Mouse (Mus musculus): ENCODE results near the gene Tshz3.

Tshz3 gene

GRCm38 (mm10) chr7:36697856-36698588 is at the start of gene Tshz3:
Gene Tshz3, plus strand, starts transcription at chr7:36698118.
- DNase-seq = peak; percentile 61

GRCm38 (mm10) chr7:36655931-36656330 is 42.0 kb upstream of the Tshz3 start:
- no peak for DNase-seq

GRCm38 (mm10) chr7:36656401-36656800 is 41.5 kb upstream of the Tshz3 start:
- DNase-seq = no peak

GRCm38 (mm10) chr7:36658331-36658730 is 39.6 kb upstream of the Tshz3 start:
- no peak for DNase-seq

GRCm38 (mm10) chr7:36659265-36659664 is 38.7 kb upstream of the Tshz3 start:
- DNase-seq = no peak

- DNase-seq = no peak
These were observed 37.3 kb upstream of the Tshz3 start for GRCm38 (mm10) chr7:36660654-36661053.

GRCm38 (mm10) chr7:36663431-36663830 is 34.5 kb upstream of the Tshz3 start:
- no peak for DNase-seq

- no peak for DNase-seq
These were observed 30.2 kb upstream of the Tshz3 start for GRCm38 (mm10) chr7:36667767-36668166.

GRCm38 (mm10) chr7:36678031-36678430 is 19.9 kb upstream of the Tshz3 start:
- no peak for DNase-seq

GRCm38 (mm10) chr7:36678510-36678909 is 19.4 kb upstream of the Tshz3 start:
- DNase-seq = no peak

- DNase-seq = no peak
These were observed 18.8 kb upstream of the Tshz3 start for GRCm38 (mm10) chr7:36679031-36679618.

- no peak for DNase-seq
These were observed 18.0 kb upstream of the Tshz3 start for GRCm38 (mm10) chr7:36679866-36680458.

GRCm38 (mm10) chr7:36687508-36687907 is 10.4 kb upstream of the Tshz3 start:
- no peak for DNase-seq

GRCm38 (mm10) chr7:36689049-36689793 is 8.7 kb upstream of the Tshz3 start:
- no peak for DNase-seq

- DNase-seq = peak; percentile 63
These were observed 7.4 kb upstream of the Tshz3 start for GRCm38 (mm10) chr7:36690551-36690950.

- no peak for DNase-seq
These were observed 6.3 kb upstream of the Tshz3 start for GRCm38 (mm10) chr7:36691617-36692016.

- no peak for DNase-seq
These were observed 5.5 kb upstream of the Tshz3 start for GRCm38 (mm10) chr7:36692381-36692780.

GRCm38 (mm10) chr7:36693081-36693480 is 4.8 kb upstream of the Tshz3 start:
- DNase-seq = no peak

- no peak for DNase-seq
These were observed 3.2 kb upstream of the Tshz3 start for GRCm38 (mm10) chr7:36694642-36695191.

GRCm38 (mm10) chr7:36695276-36695675 is 2.6 kb upstream of the Tshz3 start:
- no peak for DNase-seq

- peak; percentile 31 for DNase-seq
These were observed 2.1 kb upstream of the Tshz3 start for GRCm38 (mm10) chr7:36695791-36696241.

GRCm38 (mm10) chr7:36696406-36697117 is 1.4 kb upstream of the Tshz3 start:
- peak; percentile 61 for DNase-seq

Measured in thymus, postnatal 4 days (tissue).